Mouse (Mus musculus) thymus, postnatal 36 days (tissue): Measurements from ENCODE around the gene Cacul1.
"Not testable (repeated sequence)": the region's sequence is repeated elsewhere in the genome, so short reads cannot be mapped to it uniquely, and the experiment has no call there.

ENCODE experiments used
- DNase-seq, 2 experiments: peaks; one replicate each; pipeline ENCODE4 v3.0.0; 2022; ENCODE audit warnings: mixed read lengths in 2 of 2

Cacul1 gene

GRCm38 (mm10) chr19:60580582-60581339 lies at the start of gene Cacul1:
Gene Cacul1 (minus strand): TSS chr19:60581025.
- DNase-seq, result peak; percentile 91 to 93

- DNase-seq, result no peak
Measured at GRCm38 (mm10) chr19:60619420-60619819, 38.6 kb upstream of the Cacul1 start.

- DNase-seq, result no peak
Measured at GRCm38 (mm10) chr19:60617007-60617406, 36.2 kb upstream of the Cacul1 start.

- no peak for DNase-seq
Measured at GRCm38 (mm10) chr19:60615470-60616200, 34.8 kb upstream of the Cacul1 start.

- DNase-seq, result peak; percentile 7 to 10
Measured at GRCm38 (mm10) chr19:60611525-60612215, 30.8 kb upstream of the Cacul1 start.

GRCm38 (mm10) chr19:60608766-60609165 lies 27.9 kb upstream of the Cacul1 start:
- DNase-seq, result peak; percentile 17 to 30

GRCm38 (mm10) chr19:60603586-60603985 lies 22.8 kb upstream of the Cacul1 start:
- no peak for DNase-seq

- not testable (repeated sequence) for DNase-seq
Measured at GRCm38 (mm10) chr19:60602066-60602465, 21.2 kb upstream of the Cacul1 start.

- DNase-seq, result no peak
Measured at GRCm38 (mm10) chr19:60598025-60598697, 17.3 kb upstream of the Cacul1 start.

- no peak for DNase-seq
Measured at GRCm38 (mm10) chr19:60589646-60590045, 8.8 kb upstream of the Cacul1 start.

- no peak for DNase-seq
Measured at GRCm38 (mm10) chr19:60586652-60587051, 5.8 kb upstream of the Cacul1 start.

GRCm38 (mm10) chr19:60583201-60583600 lies 2.4 kb upstream of the Cacul1 start:
- no peak for DNase-seq

- DNase-seq, result no peak
Measured at GRCm38 (mm10) chr19:60581377-60582290, 809 bp upstream of the Cacul1 start.

GRCm38 (mm10) chr19:60579771-60580581 lies 849 bp downstream of the Cacul1 start:
- peak; percentile 39 to 52 for DNase-seq

GRCm38 (mm10) chr19:60576741-60577140 lies 4.1 kb downstream of the Cacul1 start:
- DNase-seq, result no peak

- DNase-seq, result no peak
Measured at GRCm38 (mm10) chr19:60560497-60560896, 20.3 kb downstream of the Cacul1 start.

GRCm38 (mm10) chr19:60554866-60555438 lies 25.9 kb downstream of the Cacul1 start:
- no peak for DNase-seq

- DNase-seq, result peak; percentile 25 to 36
Measured at GRCm38 (mm10) chr19:60553501-60553900, 27.3 kb downstream of the Cacul1 start.

GRCm38 (mm10) chr19:60543302-60543701 lies 37.5 kb downstream of the Cacul1 start:
- DNase-seq, result no peak

GRCm38 (mm10) chr19:60531897-60532296 lies 48.9 kb downstream of the Cacul1 start:
- no peak for DNase-seq
